Mouse (Mus musculus) E14TG2a.4 (cell line): Measurements from ENCODE around the gene Slco2b1.

Source experiments
- CTCF ChIP-seq: conservative IDR thresholded peaks from 2 replicates; pipeline ENCODE4 v1.5.1; 2014; ENCODE audit warnings: low read length
- NANOG ChIP-seq: IDR thresholded peaks from 2 replicates; pipeline ENCODE4 v1.6.1; 2014; ENCODE audit warnings: borderline replicate concordance, low read length, mixed read lengths

DNA sequence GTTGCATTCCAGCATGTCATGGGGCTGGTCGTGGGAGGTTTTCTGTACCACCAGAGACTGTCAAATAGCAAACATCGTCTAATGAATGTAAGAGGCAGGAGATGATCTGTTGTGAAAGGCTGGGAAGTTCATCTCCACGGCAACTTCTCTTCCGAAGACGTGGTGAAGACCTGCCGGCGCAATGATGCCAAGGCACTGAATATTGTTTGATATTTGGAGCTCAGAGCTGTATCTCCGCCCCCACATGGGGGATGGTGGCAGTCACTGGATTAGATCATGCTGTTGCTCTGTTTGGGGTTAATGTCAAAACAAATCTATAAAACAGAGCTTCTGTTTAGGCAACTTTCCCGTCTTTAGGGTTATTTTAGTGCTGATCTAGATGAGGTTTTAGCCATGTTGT lies 28.1 kb upstream of the Slco2b1 start:
- TF ChIP-seq CTCF (no peak), NANOG (no peak)
